Mouse (Mus musculus) G1E-ER4 (cell line): Measurements from ENCODE around the gene Pigz. TPM values are rescaled to one million over a fixed set of nuclear protein-coding genes. Genes with fewer than 3 reads are reported as not detected.

Experiments used
- GATA1 ChIP-seq: IDR thresholded peaks from one replicate; pipeline ENCODE4 v1.8.0; 2012; ENCODE audit warnings: low read length, inconsistent platforms
- polyA plus RNA-seq: library from polyadenylated mRNA; stranded (reverse); fragments of >175 nt; gene quantifications from 2 replicates; pipeline ENCODE4 v1.2.3, GENCODE M21; 2012

Gene Pigz
- polyA plus RNA-seq = not detected in 2 replicates

DNA sequence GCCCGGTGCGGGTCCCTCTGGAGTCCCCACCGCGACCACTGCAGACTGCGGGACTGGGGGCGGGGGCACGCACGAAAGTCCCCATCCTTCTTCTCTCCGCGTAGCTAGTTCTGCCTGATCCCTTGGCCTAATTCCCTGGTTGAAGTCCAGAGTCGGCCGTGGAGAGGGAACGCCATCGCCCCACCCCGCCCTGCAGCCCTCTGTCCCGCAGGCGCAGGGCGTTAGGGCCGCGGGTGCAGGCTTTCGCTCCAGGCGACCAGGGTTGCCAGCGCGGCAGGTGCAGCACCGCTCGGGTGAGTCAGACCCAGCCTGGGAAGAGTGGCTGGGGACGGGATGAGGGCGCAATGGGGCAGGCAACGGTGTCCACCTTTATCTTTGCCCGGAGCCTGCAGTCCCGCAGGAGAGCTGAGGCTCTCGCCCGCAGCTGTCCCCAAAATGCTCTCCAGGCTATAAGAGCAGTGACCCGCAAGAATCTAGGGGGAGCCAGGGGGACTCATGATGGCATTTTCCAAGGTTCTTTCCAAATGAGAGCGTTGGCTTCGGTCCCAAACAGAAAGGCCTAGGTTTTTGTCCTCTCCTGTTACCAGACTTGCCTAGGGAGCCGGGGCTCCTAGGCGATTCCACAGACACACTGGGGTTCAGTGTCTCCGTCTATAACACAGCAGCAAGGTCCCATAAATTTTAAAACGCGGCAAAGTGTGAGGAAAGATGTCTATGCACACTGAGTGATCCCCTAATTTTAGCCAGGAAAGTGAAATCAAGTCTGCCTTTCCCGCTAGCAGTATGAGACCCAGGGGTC is at the start of gene Pigz:
Pigz (plus strand) TSS at position 101 of the 799 bp plus-strand sequence.
- TF ChIP-seq GATA1 = no peak

DNA sequence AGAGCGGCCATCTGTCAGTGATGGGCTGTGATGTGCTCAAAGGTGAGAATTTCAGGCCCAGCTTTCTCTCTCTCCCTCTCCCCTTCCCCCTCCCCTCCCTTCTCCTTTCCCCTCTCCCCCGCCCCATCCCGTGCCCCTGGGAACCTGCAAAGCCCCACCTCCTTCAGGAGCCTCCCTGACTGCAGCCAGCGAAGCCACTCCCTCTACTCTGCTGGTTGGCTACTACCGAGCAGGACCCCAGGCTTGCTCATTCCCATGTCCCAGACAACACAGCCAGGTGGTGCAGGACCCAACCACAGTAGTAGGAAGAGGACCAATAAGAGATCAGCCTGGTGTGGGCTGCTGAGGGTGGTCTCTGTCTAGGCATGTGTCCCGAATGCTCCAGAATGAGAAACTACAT is 49.7 kb upstream of the Pigz start:
- no peak for TF ChIP-seq GATA1

DNA sequence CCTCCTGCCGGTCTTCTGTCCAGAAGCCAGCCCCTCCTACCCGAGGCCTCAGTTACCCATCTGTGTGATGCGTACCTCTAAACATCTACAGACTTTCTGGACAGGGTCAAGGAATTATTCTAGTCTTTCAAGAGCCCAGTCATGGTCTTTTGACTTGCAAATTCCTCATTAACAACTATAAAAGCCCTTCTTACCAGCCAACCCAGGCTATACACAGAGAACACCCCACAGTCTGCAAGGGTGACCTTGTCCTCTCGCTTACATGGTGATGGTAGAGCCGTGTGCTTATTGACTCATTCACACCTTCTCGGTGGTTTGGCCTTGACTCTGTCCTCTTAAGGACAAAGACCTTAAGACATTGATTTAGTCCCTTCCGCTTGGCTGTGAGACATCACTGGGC is 42.7 kb upstream of the Pigz start:
- TF ChIP-seq GATA1 = no peak

- TF ChIP-seq GATA1 = no peak
Measured at GRCm38 (mm10) chr16:31893396-31894141, 40.1 kb upstream of the Pigz start.

DNA sequence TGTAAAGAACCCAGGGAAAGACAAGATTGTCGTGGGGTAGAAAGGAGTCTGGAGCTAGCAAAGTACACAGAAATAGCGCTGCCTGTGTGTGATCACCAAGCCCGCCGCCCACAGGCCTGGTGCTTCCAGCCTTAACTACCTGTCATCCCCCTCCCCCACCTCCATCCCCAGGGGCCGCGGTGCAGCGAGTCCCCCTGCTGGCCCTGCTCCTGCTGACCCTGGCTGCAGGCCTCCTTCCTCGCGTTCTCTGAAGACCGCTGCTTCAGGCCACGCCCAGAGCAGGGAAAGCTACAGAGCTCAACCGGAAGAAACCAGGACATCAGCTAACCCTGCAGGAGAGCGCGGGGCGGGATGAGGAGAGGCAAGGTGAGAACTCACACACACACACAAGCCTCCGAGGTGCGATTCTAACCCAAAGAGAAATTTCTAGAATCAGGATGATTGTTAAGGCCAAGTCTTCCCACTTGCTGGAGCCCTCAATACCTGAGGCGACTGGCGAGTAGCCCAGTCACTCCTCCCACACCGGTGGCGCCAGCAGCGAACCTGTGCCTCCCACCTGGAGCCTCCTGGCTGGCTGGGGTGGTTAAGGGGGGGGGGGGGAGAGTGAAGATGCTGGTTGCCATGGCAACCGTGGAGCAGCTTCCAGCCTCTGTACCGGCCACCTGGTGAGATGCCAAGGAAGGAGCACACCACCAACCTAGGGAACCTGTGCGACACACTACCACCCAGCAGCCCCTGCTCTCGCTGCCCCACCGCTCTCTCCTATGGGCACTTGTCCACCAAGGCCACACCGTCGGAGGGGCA is 36.5 kb upstream of the Pigz start:
- no peak for TF ChIP-seq GATA1

DNA sequence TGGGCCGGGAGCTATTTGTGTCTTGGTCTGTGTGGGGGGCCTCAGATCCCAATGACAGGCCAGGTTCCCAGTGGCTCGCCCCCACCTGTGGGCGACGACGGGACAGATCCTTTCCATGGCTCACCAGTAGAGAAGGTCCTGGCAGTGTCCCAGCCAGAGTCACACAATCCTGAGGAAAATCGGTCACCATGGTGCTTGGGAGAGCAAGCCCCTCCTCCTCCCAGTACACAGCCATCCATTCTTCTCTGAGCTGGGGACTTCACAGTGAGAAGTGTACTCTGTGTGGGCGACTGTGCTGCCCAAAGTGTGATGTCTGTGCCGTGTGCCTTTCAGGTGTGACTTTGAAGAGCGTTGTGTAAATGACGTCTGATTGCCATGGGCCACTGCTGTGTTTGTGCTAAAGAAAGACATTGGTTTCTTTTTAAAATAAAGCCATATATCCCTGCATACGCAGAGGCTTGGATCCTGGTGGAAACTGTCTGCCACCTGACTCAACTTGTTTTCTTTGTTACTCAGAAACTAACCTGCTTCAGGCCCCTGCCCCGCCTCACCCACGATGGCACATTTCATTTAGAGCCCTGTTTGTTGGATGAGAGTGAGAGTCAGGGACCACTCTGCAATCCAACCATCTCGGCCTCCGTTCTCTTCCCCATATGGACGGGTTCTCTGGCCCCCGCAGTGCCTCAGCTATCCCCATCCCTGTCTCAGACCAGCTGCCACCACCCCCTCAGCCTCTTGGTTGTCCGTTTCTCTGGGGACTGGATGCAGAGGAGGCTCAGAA is 34.9 kb upstream of the Pigz start:
- no peak for TF ChIP-seq GATA1

- TF ChIP-seq GATA1 = no peak
Measured at GRCm38 (mm10) chr16:31901886-31902285, 31.8 kb upstream of the Pigz start.

DNA sequence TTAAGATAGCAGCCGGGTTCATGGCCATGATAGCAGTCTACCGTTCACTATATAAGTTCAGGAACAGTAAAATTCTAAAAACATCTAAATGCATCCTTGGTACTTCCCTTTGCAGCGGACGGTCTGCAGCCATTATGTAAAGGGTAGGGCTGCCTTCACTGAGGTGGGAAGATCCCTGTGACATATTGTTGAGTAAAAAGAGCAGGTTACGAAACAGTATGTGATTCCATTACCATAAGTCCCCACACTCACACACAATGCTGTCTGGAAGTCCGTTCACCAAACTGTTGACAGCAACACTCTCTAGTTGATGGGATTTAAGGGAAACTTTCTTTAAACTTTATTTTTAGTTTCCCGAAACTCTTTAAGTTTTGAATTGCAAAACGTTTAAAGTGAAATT is 30.4 kb upstream of the Pigz start:
- TF ChIP-seq GATA1 = no peak

DNA sequence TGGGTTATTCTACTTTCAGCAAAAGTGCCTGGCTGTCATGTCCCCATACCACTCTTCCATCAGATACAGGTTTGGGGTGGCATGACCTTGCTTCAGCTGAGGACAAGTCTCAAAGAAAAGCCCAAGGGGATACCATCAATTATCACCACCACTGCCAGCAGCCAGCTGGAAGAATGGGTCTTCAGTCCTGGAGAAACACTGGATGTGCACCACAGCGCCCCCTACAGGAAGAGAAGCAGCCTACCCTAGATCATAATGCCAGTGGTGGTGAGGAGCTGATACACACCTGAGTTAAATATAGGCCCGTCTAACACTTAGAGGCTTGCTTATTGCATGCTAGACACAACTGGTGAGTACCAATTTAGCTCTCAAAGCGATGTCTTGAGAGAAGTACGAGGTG is 28.3 kb upstream of the Pigz start:
- TF ChIP-seq GATA1 = no peak

- no peak for TF ChIP-seq GATA1
Measured at GRCm38 (mm10) chr16:31905891-31906825, 27.5 kb upstream of the Pigz start.

DNA sequence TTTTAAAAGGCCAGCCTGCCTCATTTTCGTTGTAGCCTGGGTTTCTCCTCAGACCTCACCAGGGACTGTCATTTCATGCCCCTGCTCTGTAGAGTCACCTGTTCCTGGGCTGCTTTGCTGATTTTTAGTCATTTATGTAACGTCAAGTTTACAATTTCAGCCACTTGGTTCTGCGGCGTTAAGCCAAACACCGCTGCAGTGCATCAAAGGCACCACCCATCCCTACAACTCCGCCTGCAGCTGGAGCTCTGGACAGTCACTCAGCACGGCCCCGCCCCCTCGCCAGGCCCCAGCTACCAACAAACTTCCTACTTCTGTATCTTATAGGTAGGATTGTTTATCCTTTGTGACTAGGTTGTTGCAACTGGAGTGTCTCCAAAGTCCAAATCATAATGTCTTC is 26.8 kb upstream of the Pigz start:
- no peak for TF ChIP-seq GATA1

- TF ChIP-seq GATA1 = no peak
Measured at GRCm38 (mm10) chr16:31908959-31909358, 24.7 kb upstream of the Pigz start.

DNA sequence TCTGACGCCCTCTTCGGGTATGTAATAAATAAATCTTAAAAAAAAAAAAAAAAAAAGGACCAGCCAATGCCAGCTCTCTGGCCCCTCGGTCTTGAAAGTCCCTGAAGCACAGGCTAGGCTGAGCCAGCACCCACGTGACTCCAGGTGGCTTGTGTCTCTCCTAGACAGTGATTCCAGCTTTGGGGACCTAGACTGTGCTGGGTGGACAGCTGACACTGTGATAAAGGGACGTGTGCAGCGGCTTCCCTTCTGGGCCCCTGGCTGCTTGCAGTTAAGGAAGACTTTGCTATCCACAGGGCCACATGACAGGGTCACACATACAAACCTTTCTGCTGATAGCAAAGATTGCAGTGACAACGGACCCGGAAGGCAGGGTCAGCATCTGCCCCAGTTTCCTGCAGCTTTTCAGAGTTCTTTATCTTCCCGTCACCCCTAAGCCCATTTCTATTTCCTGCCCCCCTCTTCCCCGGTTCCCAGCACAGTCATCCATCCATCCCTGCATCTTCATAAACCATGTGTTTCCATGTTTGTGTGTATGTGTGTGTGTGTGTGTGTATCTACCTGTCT is 23.3 kb upstream of the Pigz start:
- no peak for TF ChIP-seq GATA1

GRCm38 (mm10) chr16:31917776-31918175 is 15.9 kb upstream of the Pigz start:
- no peak for TF ChIP-seq GATA1
